Mouse (Mus musculus) kidney, embryonic 16.5 days (tissue): ENCODE measurements around the gene Rnf208. TPM values are rescaled to one million over a fixed set of nuclear protein-coding genes. Genes with fewer than 3 reads are reported as not detected.

ENCODE experiments used
- ATAC-seq: fragments of 200-750 bp; cut with Nextera tagmentation; 2 replicates; pipeline ENCODE4 v1.8.0; 2017; ENCODE audit warnings: moderate TSS enrichment; ENCODE audit not compliant: low FRiP score, low TSS enrichment
- H3K27ac ChIP-seq: fragments of 300-500 bp; sonication (generic); 2 replicates; pipeline ENCODE4 v1.5.1; 2014; ENCODE audit warnings: low read length
- H3K27me3 ChIP-seq: fragments of 300-500 bp; sonication (generic); 2 replicates; pipeline ENCODE4 v1.6.1; 2014; ENCODE audit warnings: low read length, control low read depth, mixed read lengths; ENCODE audit not compliant: insufficient read depth
- H3K36me3 ChIP-seq: fragments of 300-500 bp; sonication (generic); 2 replicates; pipeline ENCODE4 v1.6.1; 2014; ENCODE audit warnings: low read length, control low read depth, mixed read lengths; ENCODE audit not compliant: insufficient read depth
- H3K4me1 ChIP-seq: fragments of 300-500 bp; sonication (generic); 2 replicates; pipeline ENCODE4 v1.6.1; 2014; ENCODE audit warnings: low read length, control low read depth, mixed read lengths; ENCODE audit not compliant: insufficient read depth
- H3K4me2 ChIP-seq: fragments of 300-500 bp; sonication (generic); replicated peaks from 2 replicates; pipeline ENCODE4 v1.6.1; 2014; ENCODE audit warnings: low read depth, low read length
- H3K4me3 ChIP-seq: fragments of 300-500 bp; sonication (generic); 2 replicates; pipeline ENCODE4 v1.5.1; 2014; ENCODE audit warnings: mild to moderate bottlenecking, low read length
- H3K9ac ChIP-seq: fragments of 300-500 bp; sonication (generic); replicated peaks from 2 replicates; pipeline ENCODE4 v1.6.1; 2014; ENCODE audit warnings: low read length
- H3K9me3 ChIP-seq: fragments of 300-500 bp; sonication (generic); 2 replicates; pipeline ENCODE4 v1.6.1; 2016; ENCODE audit warnings: low read length, control low read depth
- WGBS: fragments of 180-500 bp; shearing (Covaris S2); extraction: QIAGEN DNeasy Blood & Tissue Kit; methylation state at CpG from one replicate; pipeline ENCODE4 v1.1.7; 2014; 5-methylcytosine and 5-hydroxymethylcytosine counted together
- polyA plus RNA-seq: library from polyadenylated mRNA; unstranded; fragments of >200 nt; fragmentation: Nextera tagmentation; extraction: Ambion mirVana; gene quantifications from 2 replicates; pipeline ENCODE4 v1.2.1, GENCODE M21; 2015

Rnf208 gene
- polyA plus RNA-seq, 1 experiment from 2014 or later: 26.3 TPM

DNA sequence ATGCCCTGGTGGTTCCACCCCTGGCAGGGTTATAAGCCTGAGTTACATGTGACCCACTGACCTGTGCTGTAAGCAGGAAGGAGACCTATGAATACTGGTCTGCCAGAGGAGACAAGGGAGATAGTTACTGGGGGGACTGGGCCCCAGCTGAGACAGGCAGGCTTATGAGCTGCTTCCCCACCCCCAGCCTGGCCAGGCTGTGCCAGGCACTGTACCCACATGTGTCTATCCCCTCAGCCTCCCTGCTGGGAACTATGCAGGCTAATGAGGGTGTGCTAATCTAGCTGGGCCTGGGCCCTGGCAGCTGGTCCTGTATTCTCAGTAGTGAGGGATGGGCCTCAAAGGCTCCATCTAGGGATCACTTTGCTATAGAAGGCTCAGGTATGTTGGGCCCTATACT, 25.2 kb downstream of the Rnf208 start:
- H3K4me3 ChIP-seq: no peak overlapping the region
- no peak overlapping the region for H3K9ac ChIP-seq
- peaks cover 22% of the 10 kb centered on the region for H3K36me3 ChIP-seq
- H3K27me3 ChIP-seq: no peaks in the 10 kb centered on the region
- H3K9me3 ChIP-seq: no peaks in the 10 kb centered on the region
- no peak for ATAC-seq
- H3K27ac ChIP-seq: no peak overlapping the region
- no peak overlapping the region for H3K4me2 ChIP-seq
- peaks cover 42% of the 10 kb centered on the region for H3K4me1 ChIP-seq

DNA sequence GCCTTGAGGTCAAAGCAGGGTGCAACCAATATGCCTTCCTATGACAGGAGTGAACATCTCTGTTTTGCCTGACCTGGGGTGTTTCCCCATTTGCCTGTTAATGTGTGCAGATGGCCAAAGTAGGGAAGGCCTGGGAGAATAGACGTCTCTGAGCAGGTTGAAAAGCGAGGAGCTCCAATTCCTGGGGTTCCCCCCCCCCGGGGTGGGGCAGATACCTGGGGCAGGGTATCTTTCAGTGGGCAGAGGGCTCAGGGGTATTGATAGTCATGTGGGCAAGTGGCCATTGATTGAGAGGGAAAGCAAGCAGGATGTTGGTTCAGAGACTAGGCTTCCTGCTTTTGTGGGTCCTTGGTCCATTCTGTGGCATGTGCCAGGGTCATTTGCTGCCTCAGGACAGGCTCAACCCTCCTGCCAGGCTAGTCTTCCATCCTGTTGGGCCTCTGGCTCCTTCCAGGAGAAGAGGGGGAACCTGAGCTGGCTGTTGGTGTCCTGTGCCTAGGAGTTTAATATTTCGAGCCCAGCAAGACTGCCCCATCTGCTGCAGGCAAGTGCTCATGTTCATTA, 25.8 kb downstream of the Rnf208 start:
- 69% methylated on average over 4 of the region's 4 CpGs for WGBS

DNA sequence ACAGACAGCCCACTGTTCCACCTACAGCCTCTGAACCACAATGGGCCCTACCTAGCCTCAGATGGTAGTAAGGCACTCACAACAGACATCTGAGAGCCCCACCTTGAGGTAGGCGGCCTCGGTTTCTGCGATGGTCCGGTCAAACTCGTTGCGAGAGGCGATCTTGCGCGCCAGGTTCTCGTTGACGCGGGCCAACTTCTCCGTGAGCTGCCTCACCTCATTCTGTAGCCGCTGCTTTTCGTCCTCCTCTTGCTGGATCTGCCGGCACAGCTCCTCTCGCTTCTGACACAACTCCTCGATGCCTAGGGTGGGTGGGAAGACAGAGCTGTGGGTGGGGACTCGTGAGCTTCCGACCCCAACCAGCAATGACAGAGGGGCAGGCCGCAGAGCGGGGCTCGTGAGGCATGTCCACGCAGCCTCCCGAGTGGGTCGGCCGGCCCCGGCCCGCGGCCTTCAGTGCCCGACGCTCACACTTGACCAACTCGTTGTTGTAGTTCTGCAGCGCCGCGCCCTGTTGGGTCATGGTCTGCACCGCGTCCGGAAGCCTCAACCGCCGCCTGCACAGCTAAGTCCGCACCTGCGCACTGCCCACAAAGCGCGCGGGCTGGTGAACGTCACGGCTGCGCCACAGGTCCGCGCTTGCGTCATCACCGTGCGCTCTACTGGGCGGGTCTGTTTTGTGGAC, 29.9 kb downstream of the Rnf208 start, which contains the start of the genes Ssna1 and Anapc2:
Gene Ssna1, minus strand, starts transcription at position 612 of the 685 bp plus-strand sequence.
Gene Anapc2, plus strand, starts transcription at position 652 of the 685 bp plus-strand sequence.
- under 1% methylated on average over 47 of the region's 55 CpGs for WGBS
- H3K36me3 ChIP-seq: peaks cover 55% of the 10 kb centered on the region

More for the DNA sequence above, 25.8 kb downstream of the Rnf208 start:
- Histone ChIP-seq H3K27me3 (no peaks in the 10 kb centered on the region), H3K4me3 (no peak overlapping the region), H3K4me1 (peaks cover 42% of the 10 kb centered on the region), H3K9me3 (no peaks in the 10 kb centered on the region), H3K9ac (no peak overlapping the region), H3K4me2 (no peak overlapping the region), H3K36me3 (peaks cover 22% of the 10 kb centered on the region), H3K27ac (no peak overlapping the region)
- no peak for ATAC-seq

DNA sequence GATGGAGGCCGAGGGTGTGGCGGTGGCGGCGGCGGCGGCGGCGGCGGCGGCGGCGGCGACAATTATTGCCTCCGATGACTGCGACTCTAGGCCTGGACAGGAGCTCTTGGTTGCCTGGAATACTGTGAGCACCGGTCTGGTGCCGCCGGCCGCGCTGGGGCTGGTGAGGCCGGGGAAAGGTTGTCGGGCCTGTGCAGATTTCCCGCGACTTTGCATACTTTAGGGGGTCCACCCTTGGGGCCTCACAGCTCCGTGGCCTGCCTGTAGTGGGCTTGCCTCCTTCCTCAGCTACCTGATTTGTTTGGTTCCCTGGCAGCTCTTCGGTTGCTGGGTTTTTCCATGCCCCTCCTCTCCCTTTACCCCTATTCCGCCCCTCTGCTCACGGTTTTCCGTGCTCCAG, 30.5 kb downstream of the Rnf208 start:
- peak; percentile 79 for ATAC-seq
- Histone ChIP-seq H3K36me3 (peaks cover 60% of the 10 kb centered on the region), H3K9me3 (no peaks in the 10 kb centered on the region), H3K4me2 (peak overlapping the region; percentile 97), H3K27ac (peak overlapping the region; percentile 64), H3K27me3 (no peaks in the 10 kb centered on the region), H3K4me1 (peaks cover 23% of the 10 kb centered on the region), H3K4me3 (peak overlapping the region; percentile 78), H3K9ac (peak overlapping the region; percentile 92)
- WGBS: under 1% methylated on average over 29 of the region's 29 CpGs

More for the DNA sequence above, 29.9 kb downstream of the Rnf208 start, which contains the start of the genes Ssna1 and Anapc2:
- H3K4me3 ChIP-seq: peak within 1 kb of the TSS; percentile 78
- ATAC-seq: peak; percentile 96
- H3K9me3 ChIP-seq: no peaks in the 10 kb centered on the region
- peaks cover 27% of the 10 kb centered on the region for H3K4me1 ChIP-seq
- no peaks in the 10 kb centered on the region for H3K27me3 ChIP-seq
- peak within 1 kb of the TSS; percentile 97 for H3K4me2 ChIP-seq
- peak within 1 kb of the TSS; percentile 92 for H3K9ac ChIP-seq
- H3K27ac ChIP-seq: peak within 1 kb of the TSS; percentile 84

DNA sequence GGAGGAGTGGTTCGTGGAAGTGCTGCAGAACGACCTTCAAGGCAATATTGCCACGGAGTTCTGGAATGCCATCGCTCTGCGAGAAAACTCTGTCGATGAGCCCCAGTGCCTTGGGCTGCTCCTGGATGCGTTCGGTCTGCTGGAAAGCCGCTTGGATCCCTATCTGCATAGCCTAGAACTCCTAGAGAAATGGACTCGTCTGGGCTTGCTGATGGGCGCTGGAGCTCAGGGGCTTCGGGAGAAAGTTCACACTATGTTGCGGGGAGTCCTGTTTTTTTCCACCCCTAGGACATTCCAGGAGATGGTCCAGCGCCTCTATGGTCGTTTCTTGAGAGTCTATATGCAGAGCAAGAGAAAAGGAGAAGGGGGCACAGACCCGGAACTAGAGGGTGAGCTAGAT, 31.0 kb downstream of the Rnf208 start:
- H3K4me2 ChIP-seq: peak overlapping the region; percentile 97
- H3K36me3 ChIP-seq: peaks cover 65% of the 10 kb centered on the region
- H3K27ac ChIP-seq: no peak overlapping the region; the same call in 1 of the 2 replicates
- H3K4me1 ChIP-seq: peaks cover 23% of the 10 kb centered on the region
- peak overlapping the region; percentile 78 for H3K4me3 ChIP-seq
- WGBS: 32% methylated on average over 16 of the region's 16 CpGs
- H3K9me3 ChIP-seq: no peaks in the 10 kb centered on the region
- H3K9ac ChIP-seq: peak overlapping the region; percentile 92
- ATAC-seq: no peak
- no peaks in the 10 kb centered on the region for H3K27me3 ChIP-seq

DNA sequence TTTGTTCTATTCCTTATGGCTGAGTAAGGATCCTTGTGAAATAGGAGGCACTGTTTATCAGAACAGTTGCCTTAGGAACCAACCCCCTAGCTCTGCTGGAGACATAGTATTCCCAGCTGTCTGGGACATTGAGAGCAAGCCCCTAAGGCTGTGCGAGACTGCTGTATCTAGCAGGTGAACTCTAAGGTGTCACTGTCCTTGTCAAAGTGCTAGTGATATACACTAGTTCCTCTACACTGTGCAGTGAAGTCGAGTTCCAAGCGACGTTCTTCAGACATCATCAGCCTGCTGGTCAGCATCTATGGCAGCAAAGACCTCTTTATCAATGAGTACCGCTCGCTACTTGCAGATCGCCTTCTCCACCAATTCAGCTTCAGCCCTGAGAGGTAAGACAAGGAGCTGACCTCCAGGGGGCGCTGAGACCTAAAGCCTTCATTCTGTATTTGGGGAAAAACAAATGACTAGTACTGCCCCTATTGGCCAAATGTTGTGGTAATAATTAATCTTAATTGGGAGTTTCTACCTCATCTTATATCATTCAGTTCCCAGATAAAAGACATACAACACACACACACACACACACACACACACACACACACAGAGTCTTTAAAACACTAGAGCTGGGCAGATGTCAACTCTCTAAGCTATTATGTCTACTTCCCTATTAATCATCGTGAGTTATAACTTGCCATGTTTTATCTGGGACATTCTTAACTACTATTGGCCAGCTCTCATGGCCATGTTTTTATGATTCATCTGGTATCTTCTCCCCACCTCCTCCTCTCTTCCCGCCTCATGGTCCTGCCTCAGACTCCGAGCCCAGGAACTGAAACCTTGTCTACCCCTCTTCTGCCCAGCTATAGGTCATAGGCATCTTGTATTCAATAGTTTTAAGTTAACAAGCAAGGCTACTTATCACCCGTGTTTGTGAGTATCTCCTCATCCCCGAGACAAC, 37.1 kb downstream of the Rnf208 start:
- peak; percentile 60; the same call in 1 of the 2 replicates for ATAC-seq
- Histone ChIP-seq H3K9me3 (no peaks in the 10 kb centered on the region), H3K36me3 (peaks cover 89% of the 10 kb centered on the region), H3K4me3 (no peak overlapping the region), H3K27me3 (no peaks in the 10 kb centered on the region), H3K4me2 (no peak overlapping the region), H3K4me1 (peaks cover 1% of the 10 kb centered on the region; the same call in 1 of the 2 replicates), H3K9ac (no peak overlapping the region), H3K27ac (no peak overlapping the region)
- 68% methylated on average over 13 of the region's 13 CpGs for WGBS

DNA sequence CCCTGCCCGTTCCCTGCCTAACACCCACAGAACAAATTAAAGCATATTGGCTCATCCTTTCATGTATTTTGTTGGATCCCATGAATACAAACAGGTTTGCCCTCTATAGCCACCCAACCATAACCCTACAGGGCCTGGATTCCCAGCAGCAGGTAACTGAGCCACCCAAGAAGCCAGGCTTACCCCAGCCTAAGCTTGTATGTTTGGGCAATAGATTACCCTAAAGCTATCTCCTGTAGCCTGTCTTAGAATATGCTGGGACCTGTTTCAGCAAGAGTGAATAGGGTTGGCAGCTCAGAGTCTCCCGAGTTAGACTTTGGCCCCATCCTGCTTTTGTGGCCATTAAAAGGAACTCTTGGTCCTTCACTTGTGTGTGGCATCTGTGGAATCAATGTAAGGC, 43.5 kb downstream of the Rnf208 start:
- Histone ChIP-seq H3K9me3 (no peaks in the 10 kb centered on the region), H3K4me2 (no peak overlapping the region), H3K27me3 (peaks cover 27% of the 10 kb centered on the region), H3K9ac (no peak overlapping the region), H3K4me1 (peaks cover 5% of the 10 kb centered on the region; the same call in 1 of the 2 replicates), H3K4me3 (no peak overlapping the region), H3K27ac (no peak overlapping the region), H3K36me3 (peaks cover 46% of the 10 kb centered on the region)
- no peak for ATAC-seq
- WGBS: 91% methylated on average over 2 of the region's 2 CpGs

DNA sequence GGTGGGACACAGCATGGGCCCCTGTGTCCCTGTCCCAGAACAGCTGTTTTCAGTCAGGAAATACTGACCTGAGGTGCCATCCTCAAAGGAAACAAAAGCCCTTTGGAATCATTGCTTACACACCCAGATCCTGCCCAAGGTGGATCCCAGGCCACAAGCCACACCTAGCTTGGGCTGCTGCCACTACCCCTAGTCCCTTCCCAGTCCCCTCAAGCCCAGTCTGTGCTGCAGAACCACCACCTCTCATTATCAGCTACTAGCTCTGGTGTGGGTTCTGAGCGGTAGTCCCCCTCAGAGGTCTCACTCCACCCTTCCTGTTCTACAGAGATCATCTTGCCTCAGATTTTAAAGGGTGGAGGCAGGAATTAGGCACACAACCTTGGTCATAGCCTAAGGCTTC, 44.3 kb downstream of the Rnf208 start:
- Histone ChIP-seq H3K9me3 (no peaks in the 10 kb centered on the region), H3K4me3 (no peak overlapping the region), H3K27ac (peak overlapping the region; percentile 35; the same call in 1 of the 2 replicates), H3K4me1 (peaks cover 12% of the 10 kb centered on the region; the same call in 1 of the 2 replicates), H3K36me3 (peaks cover 40% of the 10 kb centered on the region), H3K27me3 (peaks cover 35% of the 10 kb centered on the region), H3K4me2 (no peak overlapping the region), H3K9ac (no peak overlapping the region)
- ATAC-seq: no peak
- WGBS: 74% methylated on average over 1 of the region's 1 CpGs

DNA sequence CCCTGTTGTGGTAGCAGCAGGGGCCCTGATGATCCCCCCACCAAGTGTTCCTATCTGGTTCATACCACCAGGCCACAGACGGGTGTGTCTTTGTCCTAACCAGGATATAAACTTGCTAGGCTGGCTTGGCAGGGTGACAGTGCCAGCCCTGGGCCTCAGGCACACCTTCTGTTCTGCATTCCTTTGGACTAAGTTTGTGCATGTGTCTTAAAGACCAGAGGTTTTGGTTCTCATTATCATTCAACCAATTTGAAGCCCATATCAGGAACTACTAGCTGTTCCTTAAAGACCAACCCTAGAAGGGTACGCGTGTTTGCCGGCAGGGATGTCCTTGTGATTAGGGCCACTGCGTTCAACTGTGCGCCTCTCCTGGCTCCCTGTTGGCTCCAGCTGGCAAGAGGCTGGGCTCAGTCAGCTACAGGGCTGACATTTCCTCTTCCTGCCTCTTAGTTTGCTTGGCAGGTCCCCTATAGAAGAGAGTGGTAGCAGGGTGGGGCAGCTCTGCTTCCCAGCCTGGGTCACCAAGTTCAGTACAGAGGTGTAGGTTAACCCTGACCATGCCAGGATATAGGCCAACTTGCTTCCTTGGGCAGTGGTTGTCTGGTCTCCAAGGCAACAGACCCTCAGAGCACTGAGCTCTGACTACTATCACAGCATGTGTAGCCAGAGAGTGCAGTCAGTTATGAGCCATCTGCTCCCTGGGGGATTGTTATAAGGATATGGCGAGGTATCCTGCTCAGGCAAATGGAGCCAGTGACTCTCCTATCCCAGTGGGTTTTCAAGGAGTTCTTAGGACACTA, 45.0 kb downstream of the Rnf208 start:
- no peak overlapping the region for H3K4me3 ChIP-seq
- peaks cover 36% of the 10 kb centered on the region for H3K36me3 ChIP-seq
- peak overlapping the region; percentile 63; the same call in 1 of the 2 replicates for H3K27ac ChIP-seq
- H3K4me1 ChIP-seq: peaks cover 17% of the 10 kb centered on the region
- peak; percentile 24; the same call in 1 of the 2 replicates for ATAC-seq
- WGBS: 45% methylated on average over 7 of the region's 7 CpGs
- H3K9ac ChIP-seq: no peak overlapping the region
- H3K9me3 ChIP-seq: no peaks in the 10 kb centered on the region
- H3K4me2 ChIP-seq: no peak overlapping the region
- peaks cover 42% of the 10 kb centered on the region for H3K27me3 ChIP-seq
